Mouse (Mus musculus) embryonic facial prominence, embryonic 10.5 days (tissue): ENCODE measurements at regions not wholly inside any gene's neighbourhood (a gene's known extent, or its start where the extent isn't known, plus 50 kb on each side); places are given as distances from the start of the nearest gene placed in this dataset.

Experiments
- DNase-seq: peaks from one replicate; pipeline ENCODE4 v3.0.0-alpha.2; 2017; ENCODE audit warnings: low spot score
- H3K27ac ChIP-seq: fragments of 300-500 bp; sonication (generic); replicated peaks from 2 replicates; pipeline ENCODE4 v1.5.1; 2016; ENCODE audit warnings: mild to moderate bottlenecking
- H3K27me3 ChIP-seq: fragments of 300-500 bp; sonication (generic); replicated peaks from 2 replicates; pipeline ENCODE4 v1.6.1; 2016; ENCODE audit warnings: low read depth, mild to moderate bottlenecking; ENCODE audit not compliant: poor library complexity, severe bottlenecking
- H3K36me3 ChIP-seq: fragments of 300-500 bp; sonication (generic); replicated peaks from 2 replicates; pipeline ENCODE4 v1.6.1; 2016; ENCODE audit warnings: mild to moderate bottlenecking, moderate library complexity
- H3K4me1 ChIP-seq: fragments of 300-500 bp; sonication (generic); 2 replicates; pipeline ENCODE4 v1.6.1; 2016
- H3K4me3 ChIP-seq: fragments of 300-500 bp; sonication (generic); 2 replicates; pipeline ENCODE4 v1.5.1; 2016; ENCODE audit warnings: mild to moderate bottlenecking, moderate library complexity
- H3K9me3 ChIP-seq: fragments of 300-500 bp; sonication (generic); 2 replicates; pipeline ENCODE4 v1.6.1; 2016; ENCODE audit warnings: mild to moderate bottlenecking
- WGBS: fragments of 180-500 bp; shearing (Covaris S2); methylation state at CpG from one replicate; pipeline ENCODE4 v1.1.7; 2016; 5-methylcytosine and 5-hydroxymethylcytosine counted together

DNA sequence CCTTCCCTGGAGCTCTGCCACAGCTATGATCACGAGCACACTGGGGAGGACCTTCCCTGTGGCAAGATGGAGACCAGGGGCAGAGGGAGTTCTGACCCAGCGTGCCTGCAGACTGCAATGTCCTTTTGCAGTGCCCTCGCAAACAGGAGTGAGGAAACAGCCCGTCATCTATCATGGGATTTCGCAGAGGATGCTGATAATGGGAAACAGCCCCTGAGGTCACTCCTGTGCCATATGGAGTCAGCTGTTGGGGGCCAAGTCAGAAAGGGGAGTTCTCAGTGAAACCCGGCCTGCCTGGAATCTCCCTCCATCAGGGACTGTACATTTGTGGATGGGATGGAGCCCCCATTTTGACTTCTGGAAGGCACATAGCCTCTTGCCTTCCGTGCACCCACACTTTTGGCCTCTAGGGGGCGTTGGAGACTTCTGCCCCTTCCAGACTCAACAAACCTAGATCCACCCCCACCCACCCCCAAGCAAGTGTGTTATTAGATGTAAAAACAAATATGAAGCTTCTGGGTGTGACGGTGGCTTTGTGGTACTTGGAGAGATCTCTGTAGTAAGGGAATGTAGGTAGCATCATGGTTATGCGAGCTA, 98.1 kb downstream of the Kdr start:
- peaks cover 3% of the 10 kb centered on the region; the same call in 1 of the 2 replicates for H3K9me3 ChIP-seq
- no peaks in the 10 kb centered on the region for H3K27me3 ChIP-seq
- H3K36me3 ChIP-seq = no peaks in the 10 kb centered on the region
- H3K4me3 ChIP-seq = no peak overlapping the region
- DNase-seq = peak; percentile 60
- peak overlapping the region; percentile 55; the same call in 1 of the 2 replicates for H3K27ac ChIP-seq
- WGBS = 56% methylated on average over 10 of the region's 10 CpGs
- H3K4me1 ChIP-seq = peaks cover 24% of the 10 kb centered on the region

DNA sequence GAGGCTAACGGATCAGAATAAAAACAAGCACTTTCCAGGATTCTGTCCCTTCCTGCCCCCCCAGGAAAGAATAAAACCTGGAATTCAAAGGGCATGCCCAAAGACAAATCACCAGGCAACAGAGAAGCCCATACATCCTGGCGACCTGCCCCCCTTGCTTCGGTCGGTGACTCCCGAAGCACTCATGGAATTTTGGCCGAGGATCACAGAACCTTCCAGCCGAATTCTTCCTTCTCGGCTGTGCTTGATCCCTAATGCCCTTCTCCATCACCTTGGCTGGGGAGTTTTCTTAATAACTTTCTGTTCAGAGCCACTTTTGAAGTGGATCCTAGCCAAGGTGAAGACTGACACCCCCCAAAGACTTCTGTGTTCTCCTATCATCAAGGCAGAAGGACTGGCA, 99.9 kb downstream of the Kdr start:
- Histone ChIP-seq H3K27me3 (no peaks in the 10 kb centered on the region), H3K27ac (no peak overlapping the region), H3K4me1 (peaks cover 24% of the 10 kb centered on the region), H3K4me3 (no peak overlapping the region), H3K36me3 (no peaks in the 10 kb centered on the region), H3K9me3 (peaks cover 3% of the 10 kb centered on the region; the same call in 1 of the 2 replicates)
- WGBS = 88% methylated on average over 8 of the region's 8 CpGs
- no peak for DNase-seq

DNA sequence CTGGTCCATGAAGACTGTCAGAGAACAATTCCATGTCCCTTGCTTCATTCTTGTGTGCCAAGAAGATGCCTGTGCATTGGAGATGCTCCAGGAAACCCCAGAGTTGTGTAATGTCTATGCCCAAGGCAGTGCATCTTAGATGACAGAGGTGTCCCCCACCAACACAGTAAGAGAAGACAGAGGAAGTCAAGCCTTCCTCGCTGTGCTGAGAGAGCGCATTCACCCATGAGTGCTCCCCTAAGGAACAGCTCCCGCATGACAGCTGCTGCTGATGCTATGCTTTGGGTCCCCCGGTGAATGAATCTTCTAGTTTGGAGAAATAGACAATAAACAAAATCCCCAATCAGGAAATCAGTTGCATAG, 100.7 kb downstream of the Kdr start:
- Histone ChIP-seq H3K4me1 (peaks cover 24% of the 10 kb centered on the region), H3K4me3 (no peak overlapping the region), H3K9me3 (peaks cover 3% of the 10 kb centered on the region; the same call in 1 of the 2 replicates), H3K27ac (no peak overlapping the region), H3K36me3 (no peaks in the 10 kb centered on the region), H3K27me3 (no peaks in the 10 kb centered on the region)
- WGBS = 82% methylated on average over 4 of the region's 4 CpGs
- DNase-seq = no peak

DNA sequence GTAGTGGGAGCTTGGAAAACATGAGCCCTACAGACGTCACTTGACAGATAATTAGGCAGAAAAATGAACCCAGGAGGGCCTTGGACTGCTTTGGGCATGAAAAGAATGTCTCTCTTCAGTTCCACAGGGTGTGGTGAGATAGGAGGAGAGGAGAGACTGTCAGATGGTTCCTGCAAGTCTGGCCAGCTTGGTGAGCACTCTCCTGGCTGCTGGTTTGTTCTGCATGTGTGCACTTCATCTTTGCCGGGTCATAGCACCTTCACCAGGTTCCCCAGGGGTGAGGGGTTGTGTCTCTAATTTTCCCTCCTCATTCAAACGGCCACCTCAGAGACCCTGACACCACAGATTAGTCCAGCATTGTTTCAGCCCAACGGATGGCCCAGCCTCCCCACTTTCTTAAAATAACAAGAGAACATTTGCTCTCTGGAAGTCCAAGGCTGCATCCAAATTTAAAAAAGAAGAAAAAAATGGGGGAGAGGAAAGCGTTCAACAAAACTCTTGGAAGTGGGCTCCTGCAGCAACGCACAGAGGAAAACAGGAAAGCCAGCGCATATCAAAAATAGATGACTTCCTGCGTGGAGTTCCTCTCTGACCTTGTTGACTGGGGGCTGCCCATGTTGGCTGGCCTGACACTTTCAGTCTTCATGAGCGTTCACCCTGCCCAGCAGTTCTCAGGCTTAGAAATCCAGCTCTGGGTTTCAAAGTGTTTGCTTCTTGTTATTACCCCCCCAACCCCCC, 101.2 kb downstream of the Kdr start:
- Histone ChIP-seq H3K36me3 (no peaks in the 10 kb centered on the region), H3K9me3 (peaks cover 3% of the 10 kb centered on the region; the same call in 1 of the 2 replicates), H3K4me3 (no peak overlapping the region), H3K27ac (no peak overlapping the region), H3K4me1 (peaks cover 24% of the 10 kb centered on the region), H3K27me3 (no peaks in the 10 kb centered on the region)
- DNase-seq = no peak
- WGBS = 60% methylated on average over 9 of the region's 9 CpGs

DNA sequence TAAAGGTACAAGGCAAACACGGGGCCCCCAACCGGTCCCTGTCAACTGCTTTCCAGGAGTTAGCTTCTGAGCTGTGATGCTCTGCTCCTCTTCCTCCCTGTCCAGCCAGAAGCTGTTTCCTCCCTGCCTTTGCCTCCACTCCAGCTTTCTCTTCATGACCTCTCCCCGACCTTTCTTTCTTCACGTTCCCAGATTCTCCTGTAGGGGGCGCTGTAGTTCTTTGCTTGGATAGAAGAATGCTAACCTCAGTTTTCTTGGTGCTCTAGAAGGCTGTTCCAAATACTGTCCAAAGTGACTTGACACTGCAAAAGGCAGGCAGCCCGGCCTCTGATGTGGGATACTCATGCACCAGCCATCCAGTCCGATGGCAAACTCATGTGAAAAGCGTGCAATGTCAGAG, 107.1 kb downstream of the Kdr start:
- Histone ChIP-seq H3K27me3 (no peaks in the 10 kb centered on the region), H3K36me3 (no peaks in the 10 kb centered on the region), H3K9me3 (peaks cover 4% of the 10 kb centered on the region; the same call in 1 of the 2 replicates), H3K27ac (no peak overlapping the region), H3K4me3 (no peak overlapping the region), H3K4me1 (no peaks in the 10 kb centered on the region; the same call in 1 of the 2 replicates)
- 29% methylated on average over 8 of the region's 8 CpGs for WGBS
- peak; percentile 80 for DNase-seq

DNA sequence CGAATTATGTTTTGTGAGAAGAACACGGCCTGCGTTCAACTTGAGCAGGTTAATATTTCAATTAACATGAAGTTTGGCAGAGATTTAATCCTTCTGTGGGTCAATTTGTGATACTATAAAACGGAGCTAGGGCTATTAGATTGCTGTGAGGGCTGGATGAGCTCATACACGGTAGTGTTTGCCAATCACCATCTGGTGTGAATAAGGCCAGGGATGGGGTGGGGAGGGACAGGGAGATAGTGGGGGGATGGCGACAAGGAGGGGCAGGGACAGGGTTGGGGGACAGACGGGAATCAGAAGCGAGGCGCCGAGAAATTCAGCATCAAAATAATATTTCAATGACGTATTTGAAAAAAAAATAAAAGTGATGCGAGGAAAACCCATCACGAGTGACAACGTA, 107.6 kb downstream of the Kdr start:
- Histone ChIP-seq H3K27me3 (no peaks in the 10 kb centered on the region), H3K27ac (no peak overlapping the region), H3K4me1 (no peaks in the 10 kb centered on the region), H3K9me3 (peaks cover 7% of the 10 kb centered on the region; the same call in 1 of the 2 replicates), H3K4me3 (no peak overlapping the region), H3K36me3 (no peaks in the 10 kb centered on the region)
- DNase-seq = no peak
- 88% methylated on average over 14 of the region's 14 CpGs for WGBS

DNA sequence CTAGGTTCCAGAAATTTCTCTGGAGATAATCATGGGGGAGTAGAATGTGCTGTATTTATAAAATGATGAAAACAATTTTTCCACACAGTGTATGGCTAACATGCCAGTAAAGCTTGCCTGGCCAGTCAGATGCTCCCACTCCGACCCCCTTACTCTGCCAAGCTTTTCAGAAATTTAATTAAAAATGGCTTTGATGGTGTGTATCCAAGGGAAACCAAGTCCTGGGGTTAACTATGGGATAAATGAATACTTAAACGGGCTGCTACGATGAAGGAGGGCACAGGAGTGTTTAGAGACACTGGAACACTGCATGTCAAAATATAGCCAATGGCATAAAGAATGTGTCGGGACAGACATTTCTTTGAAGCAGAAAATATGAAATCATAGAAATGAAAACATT, 108.7 kb downstream of the Kdr start:
- Histone ChIP-seq H3K4me3 (no peak overlapping the region), H3K36me3 (no peaks in the 10 kb centered on the region), H3K27ac (no peak overlapping the region), H3K4me1 (no peaks in the 10 kb centered on the region), H3K9me3 (peaks cover 7% of the 10 kb centered on the region; the same call in 1 of the 2 replicates), H3K27me3 (no peaks in the 10 kb centered on the region)
- no peak for DNase-seq
- WGBS = 79% methylated on average over 4 of the region's 4 CpGs

DNA sequence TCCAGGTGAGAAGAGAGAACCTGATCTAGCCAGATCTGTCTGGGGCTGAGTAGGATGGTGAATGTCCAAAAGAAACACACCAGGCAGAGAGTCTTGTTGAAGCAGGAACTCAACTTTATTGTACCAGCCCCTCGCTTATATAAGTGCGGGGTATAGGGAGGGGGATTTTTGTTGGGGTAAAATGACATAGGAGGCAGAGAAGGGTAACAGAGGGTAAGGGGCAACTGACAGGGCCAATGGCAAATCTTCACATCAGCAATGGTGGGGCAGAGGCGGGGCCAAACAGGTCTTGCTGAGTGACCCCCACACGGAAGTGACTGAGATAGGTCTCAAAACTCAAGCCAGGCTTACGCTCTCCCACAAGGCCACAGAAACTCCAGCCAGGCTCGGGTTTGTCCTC, 113.2 kb downstream of the Kdr start:
- H3K9me3 ChIP-seq = peaks cover 7% of the 10 kb centered on the region; the same call in 1 of the 2 replicates
- H3K4me1 ChIP-seq = 0 out of 2 replicates have a peak, but pooled peaks cover 7% of the 10 kb centered on the region
- DNase-seq = no peak
- peaks cover 9% of the 10 kb centered on the region; the same call in 1 of the 2 replicates for H3K27me3 ChIP-seq
- no peaks in the 10 kb centered on the region for H3K36me3 ChIP-seq
- no peak overlapping the region for H3K27ac ChIP-seq
- 92% methylated on average over 6 of the region's 6 CpGs for WGBS
- no peak overlapping the region for H3K4me3 ChIP-seq

DNA sequence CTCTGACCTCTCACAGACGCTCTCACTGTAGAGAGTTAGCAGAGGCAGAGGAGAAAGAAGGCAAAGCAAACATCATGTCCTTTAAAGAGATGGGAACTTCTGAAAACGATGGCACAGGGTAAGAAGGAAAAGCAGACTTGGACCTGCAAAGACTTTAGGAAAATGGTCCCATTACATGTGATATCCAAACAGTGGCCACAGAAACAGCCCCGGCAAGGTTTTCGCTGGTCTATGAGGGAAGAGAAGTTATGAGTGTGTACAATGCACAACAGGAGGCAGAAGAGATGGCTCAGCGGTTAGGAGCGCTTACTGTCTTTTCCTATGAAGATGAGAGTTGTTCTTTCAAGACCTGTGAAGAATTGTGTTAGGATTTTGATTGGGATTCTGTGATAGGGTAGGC, 114.9 kb downstream of the Kdr start:
- peaks cover 14% of the 10 kb centered on the region; the same call in 1 of the 2 replicates for H3K27me3 ChIP-seq
- H3K9me3 ChIP-seq = peaks cover 7% of the 10 kb centered on the region; the same call in 1 of the 2 replicates
- H3K4me3 ChIP-seq = no peak overlapping the region
- H3K4me1 ChIP-seq = 0 out of 2 replicates have a peak, but pooled peaks cover 7% of the 10 kb centered on the region
- no peak for DNase-seq
- H3K27ac ChIP-seq = no peak overlapping the region
- 64% methylated on average over 6 of the region's 6 CpGs for WGBS
- H3K36me3 ChIP-seq = no peaks in the 10 kb centered on the region

DNA sequence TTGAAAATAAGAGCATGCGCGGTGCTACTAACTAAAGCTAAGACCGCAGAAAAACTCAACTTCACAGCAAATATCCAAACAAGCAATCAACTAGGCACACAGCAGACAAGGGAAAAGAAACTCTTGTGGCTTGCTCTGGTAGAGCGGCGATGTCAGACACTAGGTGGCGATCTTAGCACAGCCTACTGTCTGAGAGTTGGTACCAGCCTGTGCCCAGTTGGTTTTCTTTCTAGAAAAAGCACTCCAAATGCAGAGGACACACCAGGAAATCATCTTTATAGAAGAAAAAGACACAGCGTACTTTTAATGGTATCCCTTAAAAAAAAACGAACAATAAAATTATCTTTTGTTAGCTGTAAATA, 115.6 kb downstream of the Kdr start:
- DNase-seq = peak; percentile 65
- Histone ChIP-seq H3K27me3 (peaks cover 14% of the 10 kb centered on the region; the same call in 1 of the 2 replicates), H3K36me3 (no peaks in the 10 kb centered on the region), H3K9me3 (peaks cover 7% of the 10 kb centered on the region; the same call in 1 of the 2 replicates), H3K4me3 (no peak overlapping the region), H3K27ac (no peak overlapping the region), H3K4me1 (0 out of 2 replicates have a peak, but pooled peaks cover 7% of the 10 kb centered on the region)
- 19% methylated on average over 8 of the region's 8 CpGs for WGBS

DNA sequence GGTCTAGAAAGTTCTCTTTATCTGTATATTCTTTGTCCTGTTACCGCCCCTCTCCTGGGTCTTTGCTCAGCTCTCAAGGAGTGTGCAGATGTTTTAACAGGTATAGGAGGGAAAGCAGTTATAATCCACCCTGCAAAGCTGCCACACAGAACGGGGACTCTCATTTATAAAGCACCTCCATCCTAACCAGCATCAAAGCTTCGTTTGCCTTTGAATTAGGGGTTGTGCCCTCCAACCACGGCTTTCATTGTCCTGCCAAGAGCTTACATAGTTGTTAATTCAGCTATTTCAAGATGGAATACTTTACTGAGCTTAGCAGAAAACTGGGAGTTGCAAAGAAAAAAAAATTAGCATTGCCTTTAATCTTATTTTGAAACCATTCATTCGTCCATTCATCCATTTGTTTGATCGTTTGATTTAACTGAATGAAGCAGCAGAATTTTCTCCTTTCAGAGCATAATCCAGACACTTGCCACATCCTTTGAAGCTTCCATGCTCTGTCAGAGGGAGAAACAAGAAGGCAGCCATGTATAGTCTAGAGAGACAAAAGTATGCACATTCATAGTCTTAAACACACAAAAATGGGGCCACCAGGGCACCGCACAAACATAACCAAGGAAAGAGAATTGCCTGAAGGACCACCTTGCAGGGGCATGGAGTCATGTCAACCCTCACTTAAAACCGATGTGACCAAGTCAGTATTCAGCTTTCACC, 116.2 kb downstream of the Kdr start:
- H3K4me1 ChIP-seq = peaks cover 7% of the 10 kb centered on the region; the same call in 1 of the 2 replicates
- H3K27ac ChIP-seq = no peak overlapping the region
- H3K9me3 ChIP-seq = peaks cover 7% of the 10 kb centered on the region; the same call in 1 of the 2 replicates
- H3K4me3 ChIP-seq = no peak overlapping the region
- H3K36me3 ChIP-seq = no peaks in the 10 kb centered on the region
- peaks cover 14% of the 10 kb centered on the region; the same call in 1 of the 2 replicates for H3K27me3 ChIP-seq
- no peak for DNase-seq
- WGBS = 52% methylated on average over 8 of the region's 8 CpGs

DNA sequence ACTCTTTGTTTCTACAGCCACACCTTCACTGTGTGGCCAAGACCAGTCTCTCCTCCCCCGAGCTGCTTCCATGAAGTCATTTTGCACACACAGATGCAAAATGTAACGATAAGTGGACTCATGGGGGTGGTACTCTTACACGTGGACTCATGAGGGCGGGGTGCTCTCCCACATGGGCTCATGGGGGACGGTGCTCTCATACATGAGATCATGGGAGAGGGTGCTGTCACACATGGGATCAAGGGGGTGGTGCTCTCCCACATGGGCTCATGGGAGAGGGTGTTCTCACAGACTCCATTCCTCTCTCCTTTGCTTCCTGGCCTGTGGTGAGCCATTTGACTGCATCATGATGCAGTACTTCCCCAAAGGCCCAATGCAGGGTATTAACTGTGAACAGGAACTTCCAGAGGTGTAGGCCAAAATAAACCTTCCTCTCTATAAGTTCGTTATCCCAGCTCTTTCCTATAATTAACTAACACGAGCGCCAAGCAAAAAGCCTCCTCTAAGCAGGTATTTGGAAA, 118.9 kb downstream of the Kdr start:
- Histone ChIP-seq H3K4me3 (no peak overlapping the region), H3K36me3 (no peaks in the 10 kb centered on the region), H3K4me1 (peaks cover 7% of the 10 kb centered on the region; the same call in 1 of the 2 replicates), H3K27me3 (peaks cover 22% of the 10 kb centered on the region; the same call in 1 of the 2 replicates), H3K27ac (no peak overlapping the region), H3K9me3 (no peaks in the 10 kb centered on the region)
- DNase-seq = no peak
- WGBS = 91% methylated on average over 8 of the region's 8 CpGs
